Mouse (Mus musculus) testis, adult 2 months (tissue): Measurements from ENCODE around the gene Fcer1g.

ENCODE experiments used
- CTCF ChIP-seq: fragments of 200-500 bp; IDR thresholded peaks from 2 replicates; pipeline ENCODE4 v1.5.1; 2012; ENCODE audit warnings: low read depth, mild to moderate bottlenecking, inconsistent platforms, low read length, moderate library complexity; ENCODE audit not compliant: control insufficient read depth, insufficient read depth, insufficient replicate concordance
- POLR2A ChIP-seq: fragments of 200-500 bp; IDR thresholded peaks from 2 replicates; pipeline ENCODE4 v1.6.1; 2012; ENCODE audit warnings: low read depth, mild to moderate bottlenecking, inconsistent platforms, low read length, moderate library complexity; ENCODE audit not compliant: control insufficient read depth

DNA sequence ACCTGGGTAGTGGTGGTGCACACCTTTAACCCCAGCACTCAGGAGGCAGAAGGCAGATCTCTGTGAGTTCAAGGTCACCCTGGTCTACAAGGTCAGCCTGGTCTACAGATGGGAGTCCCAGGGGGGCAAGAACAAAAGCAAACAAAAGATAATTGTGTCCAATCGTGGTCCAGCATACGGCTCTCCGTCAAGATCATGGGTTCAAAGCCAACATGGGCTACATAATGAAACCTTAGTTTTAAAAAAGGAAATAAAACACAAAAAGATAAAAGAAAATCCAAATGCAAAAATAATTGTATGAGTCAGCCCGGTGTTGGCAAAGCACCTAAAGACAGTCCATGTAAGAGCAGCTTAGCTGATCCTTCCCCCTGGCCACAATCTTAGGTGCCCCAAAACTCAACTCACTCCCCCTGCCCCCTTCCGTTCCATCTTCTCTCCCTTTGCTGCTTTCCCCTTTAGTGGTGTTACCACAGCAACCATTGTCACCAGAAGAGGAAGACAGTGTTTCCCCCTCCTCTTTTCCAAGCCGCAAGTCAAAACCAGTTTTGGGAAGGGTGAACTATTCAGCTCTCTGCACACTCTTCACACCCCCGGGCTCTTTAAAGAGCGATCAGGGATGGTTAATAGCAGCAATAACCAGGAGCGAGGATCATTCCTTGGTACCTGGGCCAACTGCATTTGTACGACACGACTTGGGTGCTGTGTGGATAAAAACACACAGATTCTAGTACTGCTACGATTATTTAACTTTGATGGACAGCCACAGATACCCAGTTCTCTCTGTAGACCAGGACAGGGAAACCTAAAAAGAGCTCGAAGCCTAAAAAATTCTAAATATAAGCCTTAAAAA lies 46.1 kb downstream of the Fcer1g start:
- no peak for TF ChIP-seq POLR2A
- no peak for TF ChIP-seq CTCF
